Mouse (Mus musculus): ENCODE measurements at regions not wholly inside any gene's neighbourhood (a gene's known extent, or its start where the extent isn't known, plus 50 kb on each side); places are given as distances from the start of the nearest gene placed in this dataset.

- H3K27me3 ChIP-seq (ENCODE audit: control insufficient read depth, insufficient read depth, low read length) = no peaks in the 10 kb centered on the region; the same call in 1 of the 2 replicates
- no peak overlapping the region for H3K4me3 ChIP-seq (replicated peaks; ENCODE audit: insufficient read depth, low read depth, low read length)
- DNase-seq = no peak
- TF ChIP-seq CTCF (IDR thresholded peaks at IDR 0.05; ENCODE audit: borderline replicate concordance, insufficient read depth, low read depth, low read length) (no peak), POLR2A (IDR thresholded peaks at IDR 0.05; ENCODE audit: borderline replicate concordance, insufficient read depth, low read length) (no peak)
- 90% methylated on average over 2 of the region's 2 CpGs for WGBS
- H3K27ac ChIP-seq (ENCODE audit: insufficient read depth, low read length) = no peak overlapping the region
- H3K4me1 ChIP-seq (ENCODE audit: control insufficient read depth, insufficient read depth, low read length) = no peaks in the 10 kb centered on the region
These were observed 55.7 kb downstream of the Otor start for GRCm38 (mm10) chr2:143133931-143134330.

GRCm38 (mm10) chr2:143149189-143149588 is 70.9 kb downstream of the Otor start:
- no peaks in the 10 kb centered on the region for H3K27me3 ChIP-seq (ENCODE audit: control insufficient read depth, insufficient read depth, low read length)
- H3K4me1 ChIP-seq (ENCODE audit: control insufficient read depth, insufficient read depth, low read length) = no peaks in the 10 kb centered on the region
- H3K27ac ChIP-seq (ENCODE audit: insufficient read depth, low read length) = no peak overlapping the region
- WGBS = 62% methylated on average over 3 of the region's 3 CpGs
- no peak for DNase-seq
- no peak for TF ChIP-seq POLR2A (IDR thresholded peaks at IDR 0.05; ENCODE audit: borderline replicate concordance, insufficient read depth, low read length)
- TF ChIP-seq CTCF (IDR thresholded peaks at IDR 0.05; ENCODE audit: borderline replicate concordance, insufficient read depth, low read depth, low read length) = no peak
- H3K4me3 ChIP-seq (replicated peaks; ENCODE audit: insufficient read depth, low read depth, low read length) = no peak overlapping the region

GRCm38 (mm10) chr2:143164081-143164984 is 86.1 kb downstream of the Otor start:
- no peak overlapping the region for H3K27ac ChIP-seq (ENCODE audit: insufficient read depth, low read length)
- H3K27me3 ChIP-seq (ENCODE audit: control insufficient read depth, insufficient read depth, low read length) = no peaks in the 10 kb centered on the region
- no peak overlapping the region for H3K4me3 ChIP-seq (replicated peaks; ENCODE audit: insufficient read depth, low read depth, low read length)
- DNase-seq = no peak
- TF ChIP-seq CTCF (IDR thresholded peaks at IDR 0.05; ENCODE audit: borderline replicate concordance, insufficient read depth, low read depth, low read length) (no peak), POLR2A (IDR thresholded peaks at IDR 0.05; ENCODE audit: borderline replicate concordance, insufficient read depth, low read length) (no peak)
- 85% methylated on average over 8 of the region's 8 CpGs for WGBS
- no peaks in the 10 kb centered on the region for H3K4me1 ChIP-seq (ENCODE audit: control insufficient read depth, insufficient read depth, low read length)

- Histone ChIP-seq H3K27ac (ENCODE audit: insufficient read depth, low read length) (no peak overlapping the region), H3K4me1 (ENCODE audit: control insufficient read depth, insufficient read depth, low read length) (no peaks in the 10 kb centered on the region), H3K4me3 (replicated peaks; ENCODE audit: insufficient read depth, low read depth, low read length) (no peak overlapping the region), H3K27me3 (ENCODE audit: control insufficient read depth, insufficient read depth, low read length) (no peaks in the 10 kb centered on the region)
- DNase-seq = peak in 1 of 2 experiments; percentile 27
- TF ChIP-seq POLR2A (IDR thresholded peaks at IDR 0.05; ENCODE audit: borderline replicate concordance, insufficient read depth, low read length) (no peak), CTCF (IDR thresholded peaks at IDR 0.05; ENCODE audit: borderline replicate concordance, insufficient read depth, low read depth, low read length) (no peak)
- WGBS = 46% methylated on average over 3 of the region's 3 CpGs
These were observed 88.5 kb downstream of the Otor start for GRCm38 (mm10) chr2:143166771-143167170.

GRCm38 (mm10) chr2:143170648-143171047 is 92.4 kb downstream of the Otor start:
- 91% methylated on average over 2 of the region's 2 CpGs for WGBS
- Histone ChIP-seq H3K27ac (ENCODE audit: insufficient read depth, low read length) (no peak overlapping the region), H3K27me3 (ENCODE audit: control insufficient read depth, insufficient read depth, low read length) (no peaks in the 10 kb centered on the region), H3K4me3 (replicated peaks; ENCODE audit: insufficient read depth, low read depth, low read length) (no peak overlapping the region), H3K4me1 (ENCODE audit: control insufficient read depth, insufficient read depth, low read length) (no peaks in the 10 kb centered on the region)
- TF ChIP-seq CTCF (IDR thresholded peaks at IDR 0.05; ENCODE audit: borderline replicate concordance, insufficient read depth, low read depth, low read length) (no peak), POLR2A (IDR thresholded peaks at IDR 0.05; ENCODE audit: borderline replicate concordance, insufficient read depth, low read length) (no peak)
- DNase-seq = no peak

- no peak overlapping the region for H3K4me3 ChIP-seq (replicated peaks; ENCODE audit: insufficient read depth, low read depth, low read length)
- no peak for DNase-seq
- 80% methylated on average over 3 of the region's 3 CpGs for WGBS
- H3K4me1 ChIP-seq (ENCODE audit: control insufficient read depth, insufficient read depth, low read length) = no peaks in the 10 kb centered on the region
- H3K27ac ChIP-seq (ENCODE audit: insufficient read depth, low read length) = no peak overlapping the region
- no peaks in the 10 kb centered on the region for H3K27me3 ChIP-seq (ENCODE audit: control insufficient read depth, insufficient read depth, low read length)
- TF ChIP-seq CTCF (IDR thresholded peaks at IDR 0.05; ENCODE audit: borderline replicate concordance, insufficient read depth, low read depth, low read length) (no peak), POLR2A (IDR thresholded peaks at IDR 0.05; ENCODE audit: borderline replicate concordance, insufficient read depth, low read length) (no peak)
These were observed 106.3 kb downstream of the Otor start for GRCm38 (mm10) chr2:143184614-143185013.

- WGBS = 29% methylated on average over 8 of the region's 8 CpGs
- TF ChIP-seq POLR2A (IDR thresholded peaks at IDR 0.05; ENCODE audit: borderline replicate concordance, insufficient read depth, low read length) (no peak), CTCF (IDR thresholded peaks at IDR 0.05; ENCODE audit: borderline replicate concordance, insufficient read depth, low read depth, low read length) (no peak)
- no peak overlapping the region for H3K27ac ChIP-seq (ENCODE audit: insufficient read depth, low read length)
- H3K4me3 ChIP-seq (replicated peaks; ENCODE audit: insufficient read depth, low read depth, low read length) = no peak overlapping the region
- no peaks in the 10 kb centered on the region for H3K4me1 ChIP-seq (ENCODE audit: control insufficient read depth, insufficient read depth, low read length)
- no peak for DNase-seq
- H3K27me3 ChIP-seq (ENCODE audit: control insufficient read depth, insufficient read depth, low read length) = no peaks in the 10 kb centered on the region
These were observed 114.2 kb downstream of the Otor start for GRCm38 (mm10) chr2:143192256-143193164.

Data from cerebellum, adult 2 months (tissue).